Mouse (Mus musculus): ENCODE measurements at regions not wholly inside any gene's neighbourhood (a gene's known extent, or its start where the extent isn't known, plus 50 kb on each side); places are given as distances from the start of the nearest gene placed in this dataset.
"Not testable (repeated sequence)": the region's sequence is repeated elsewhere in the genome, so short reads cannot be mapped to it uniquely, and the experiment has no call there.

DNA sequence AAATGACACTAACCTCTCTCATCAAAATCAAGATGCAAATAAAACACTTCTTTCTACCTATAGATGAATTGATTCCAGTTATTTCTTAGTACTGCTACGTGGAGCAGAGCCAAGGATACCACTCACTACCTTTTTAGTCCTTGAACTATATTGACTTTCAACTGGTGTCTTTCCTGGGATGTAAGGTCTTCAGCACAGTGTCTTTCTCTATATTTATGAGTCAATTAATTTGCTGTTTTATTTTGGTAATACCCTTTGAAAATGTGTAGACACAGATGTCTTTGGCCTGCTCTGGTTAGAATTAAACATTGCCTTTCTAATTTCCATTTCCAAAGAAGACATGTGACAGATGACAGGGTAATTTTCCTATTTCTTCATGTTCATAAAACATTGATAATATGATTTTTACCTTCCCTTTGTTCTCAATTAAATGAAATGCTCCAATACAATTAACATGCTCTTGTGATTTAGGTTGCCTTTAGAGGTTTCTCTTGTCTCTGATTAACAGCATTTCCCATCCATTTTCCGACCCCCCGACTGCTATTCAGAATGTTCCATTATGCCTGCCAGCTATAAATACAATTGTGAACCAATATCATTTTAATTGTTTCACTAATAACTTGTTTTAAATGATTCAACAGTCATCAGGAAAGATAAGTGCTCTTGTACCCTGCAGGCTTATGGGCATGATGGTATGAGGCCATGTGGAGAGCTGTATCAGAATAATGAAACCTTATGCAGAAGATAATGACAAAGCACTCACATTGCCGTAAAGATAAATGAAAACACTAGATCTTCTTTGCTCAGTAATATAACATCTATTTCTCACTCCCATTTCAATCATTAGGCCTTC lies 266.2 kb upstream of the 1700008P02Rik start:
- no peak for DNase-seq (ENCODE audit: low spot score)

DNA sequence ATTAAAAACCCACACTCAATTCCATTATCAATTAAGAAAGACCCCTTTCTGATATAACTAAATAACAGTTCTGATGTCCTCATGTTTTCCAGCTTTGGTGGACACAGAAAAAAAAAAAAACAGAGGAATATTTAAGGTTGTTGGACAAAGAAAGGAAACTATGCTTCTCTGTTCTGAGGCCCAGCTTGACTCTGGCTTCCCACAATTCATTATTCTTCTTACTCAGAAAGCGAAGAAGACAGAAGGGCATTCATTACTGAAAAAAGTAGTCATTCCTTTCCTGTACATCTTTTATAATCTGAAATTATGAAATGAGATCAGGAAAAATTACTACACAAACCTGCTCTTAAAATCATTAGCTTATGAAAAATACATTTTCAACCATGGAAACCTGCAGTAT lies 263.2 kb upstream of the 1700008P02Rik start:
- no peak for DNase-seq (ENCODE audit: low spot score)

DNA sequence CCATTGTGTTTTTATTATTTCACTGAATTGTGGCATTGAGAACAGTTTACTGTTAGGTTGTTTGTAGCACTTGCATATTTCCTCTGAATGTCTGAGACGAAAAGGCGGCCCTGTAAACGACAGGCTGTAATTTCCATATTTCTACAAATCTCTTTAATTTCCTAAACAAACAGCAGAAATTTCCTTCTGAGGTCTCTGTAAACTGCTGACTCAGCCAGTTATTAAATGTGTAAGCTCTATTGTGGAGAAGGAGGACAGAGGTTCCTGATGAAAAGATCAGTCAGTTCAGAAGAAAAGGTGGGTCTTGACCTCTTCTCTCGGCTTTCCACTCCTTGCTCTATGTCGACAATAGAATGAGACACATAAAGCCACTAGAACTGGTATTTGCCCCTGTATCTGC lies 256.0 kb upstream of the 1700008P02Rik start:
- no peak for DNase-seq (ENCODE audit: low spot score)

GRCm38 (mm10) chr3:6872170-6872569 lies 251.9 kb upstream of the 1700008P02Rik start:
- DNase-seq (ENCODE audit: low spot score): no peak

DNA sequence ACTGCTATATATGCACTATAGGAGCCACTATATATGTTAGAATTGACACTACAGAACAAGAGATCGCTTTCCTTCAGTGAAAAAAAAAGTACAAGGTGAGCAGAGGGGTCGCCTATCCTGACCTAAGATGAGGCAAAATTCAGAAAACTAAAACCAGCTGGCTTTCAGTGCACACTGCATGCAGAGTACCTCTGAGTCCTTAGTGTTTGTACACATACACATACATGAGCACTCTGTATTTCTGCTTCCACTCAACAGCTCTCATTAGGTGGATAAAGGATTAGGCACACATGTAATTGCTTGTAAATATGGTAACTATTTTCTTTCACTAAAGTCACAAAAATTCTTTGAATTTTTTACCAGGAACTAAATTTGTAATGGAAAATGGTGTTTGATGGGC lies 251.5 kb upstream of the 1700008P02Rik start:
- no peak for DNase-seq (ENCODE audit: low spot score)

GRCm38 (mm10) chr3:6866148-6866483 lies 245.9 kb upstream of the 1700008P02Rik start:
- no peak for DNase-seq (ENCODE audit: low spot score)

- no peak for DNase-seq (ENCODE audit: low spot score)
These were observed 245.4 kb upstream of the 1700008P02Rik start for GRCm38 (mm10) chr3:6865462-6866147.

DNA sequence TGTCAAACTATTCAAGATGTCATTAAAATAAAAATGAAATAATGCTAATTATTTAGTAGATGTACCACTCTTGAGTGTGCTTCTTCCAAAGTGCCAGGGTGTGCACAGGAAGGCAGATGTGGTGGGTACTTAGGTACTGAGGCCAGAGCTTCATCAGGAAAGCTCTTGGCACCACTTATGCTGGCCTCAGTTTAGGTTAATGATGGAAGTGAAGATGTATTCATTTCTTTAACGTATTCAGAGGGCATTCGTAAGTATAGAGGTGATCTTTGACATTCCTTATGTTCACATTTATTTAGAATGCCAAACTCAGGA lies 239.6 kb upstream of the 1700008P02Rik start:
- no peak for DNase-seq (ENCODE audit: low spot score)

GRCm38 (mm10) chr3:6858982-6859865 lies 239.0 kb upstream of the 1700008P02Rik start:
- peak; percentile 31 for DNase-seq (ENCODE audit: low spot score)

GRCm38 (mm10) chr3:6819332-6819731 lies 199.1 kb upstream of the 1700008P02Rik start:
- DNase-seq (ENCODE audit: low spot score): peak; percentile 40

DNA sequence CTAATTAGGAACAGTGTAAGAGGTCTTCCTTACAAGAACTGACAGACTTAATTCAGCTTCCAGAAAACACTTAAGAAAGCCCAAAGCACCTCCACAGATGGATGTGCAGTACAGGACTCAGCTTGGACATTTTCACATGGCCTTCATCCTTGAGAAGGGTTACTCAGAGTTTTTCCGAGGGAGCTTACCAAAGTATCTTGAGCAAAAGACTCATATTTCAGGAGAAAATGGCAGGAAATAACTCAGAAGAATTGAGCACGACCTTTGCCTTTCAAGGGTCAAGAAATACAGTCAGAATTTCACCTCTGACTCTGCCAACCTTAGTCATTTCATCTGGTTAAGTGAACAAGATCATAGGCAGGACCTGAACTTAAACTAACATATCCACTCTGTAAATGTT lies 192.1 kb upstream of the 1700008P02Rik start:
- DNase-seq (ENCODE audit: low spot score): peak; percentile 63

DNA sequence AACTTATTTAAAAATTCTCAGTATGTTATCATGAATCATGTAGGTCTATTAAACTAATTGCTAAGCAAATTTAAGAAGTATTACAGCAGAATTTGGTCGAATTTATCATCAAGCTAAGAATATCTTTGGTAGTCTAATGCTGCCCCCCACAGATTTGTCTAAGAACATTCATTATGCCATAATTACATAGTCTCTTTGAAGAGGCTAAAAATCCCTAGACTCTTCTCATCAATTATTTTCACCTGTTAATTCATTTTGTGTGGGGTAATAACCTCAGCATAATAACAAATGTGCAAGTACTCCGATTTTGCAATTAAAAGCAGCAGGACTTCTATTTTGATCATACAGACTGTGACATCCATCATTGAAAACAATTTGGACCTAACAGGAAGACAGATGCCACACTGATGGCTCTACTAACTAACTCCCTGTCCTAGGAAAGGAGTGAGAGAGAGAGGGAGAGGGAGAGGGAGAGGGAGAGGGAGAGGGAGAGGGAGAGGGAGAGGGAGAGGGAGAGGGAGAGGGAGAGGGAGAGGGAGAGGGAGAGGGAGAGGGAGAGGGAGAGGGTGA lies 189.2 kb upstream of the 1700008P02Rik start:
- no peak for DNase-seq (ENCODE audit: low spot score)

GRCm38 (mm10) chr3:6800092-6800716 lies 180.0 kb upstream of the 1700008P02Rik start:
- not testable (repeated sequence) for DNase-seq (ENCODE audit: low spot score)

- no peak for DNase-seq (ENCODE audit: low spot score)
These were observed 148.3 kb upstream of the 1700008P02Rik start for GRCm38 (mm10) chr3:6768506-6768905.

GRCm38 (mm10) chr3:6768085-6768484 lies 147.8 kb upstream of the 1700008P02Rik start:
- DNase-seq (ENCODE audit: low spot score): not testable (repeated sequence)

DNA sequence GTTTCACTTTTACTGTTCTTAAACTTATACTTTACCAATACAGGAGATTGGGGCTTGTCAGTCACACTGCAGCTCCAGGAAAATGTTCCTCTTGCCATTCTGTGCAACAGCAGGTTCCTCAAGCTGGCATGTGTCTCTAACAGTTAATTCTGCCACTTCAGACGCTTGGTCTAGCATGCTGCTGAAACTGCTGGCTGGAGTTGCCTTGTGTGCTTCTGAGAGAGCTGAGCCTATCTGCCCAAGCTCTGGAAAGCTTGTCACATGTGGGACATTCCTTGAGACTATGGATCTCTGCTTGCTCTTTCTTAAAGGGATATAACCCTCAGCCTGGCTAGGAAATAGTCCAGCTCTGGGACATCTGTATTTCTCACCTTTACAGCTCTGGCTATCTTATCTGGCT lies 138.9 kb upstream of the 1700008P02Rik start:
- DNase-seq (ENCODE audit: low spot score): no peak

DNA sequence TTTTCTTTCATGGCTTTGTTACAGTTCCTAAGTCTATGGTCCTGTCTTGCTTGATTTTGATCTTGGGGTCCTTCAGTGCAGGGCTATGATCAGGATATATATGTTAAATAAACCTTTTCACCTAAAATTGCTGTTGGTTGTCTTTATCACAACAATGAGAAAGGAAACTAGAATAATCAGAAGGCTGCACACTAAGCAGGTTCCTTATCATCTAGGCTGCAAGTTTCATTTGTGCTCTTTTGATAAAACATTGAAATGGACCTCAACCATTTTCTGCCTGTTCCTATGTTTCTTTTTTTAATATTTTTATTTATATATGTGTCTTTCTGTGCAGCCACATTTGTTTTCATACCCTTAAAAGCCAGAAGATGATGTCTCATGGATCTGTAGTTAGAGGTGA lies 137.3 kb upstream of the 1700008P02Rik start:
- DNase-seq (ENCODE audit: low spot score): no peak

DNA sequence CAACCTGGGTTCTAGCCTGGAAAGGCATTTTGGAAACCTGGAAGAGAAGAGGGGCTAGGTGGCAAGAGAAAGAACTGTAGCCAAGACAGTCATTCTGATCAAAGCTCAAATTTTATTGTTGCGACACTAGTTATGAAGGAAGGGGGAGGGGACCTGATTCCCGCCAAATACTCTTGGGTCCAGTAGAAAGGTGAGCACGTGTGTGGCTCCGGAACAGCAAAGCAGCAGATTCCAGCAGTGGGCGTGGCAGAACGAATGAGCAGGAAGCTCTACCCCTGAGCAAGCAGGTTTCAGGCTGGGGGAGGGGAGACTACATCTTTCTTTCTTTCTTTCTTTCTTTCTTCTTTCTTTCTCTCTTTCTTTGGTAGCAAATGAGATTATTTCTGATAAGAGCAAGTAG lies 130.5 kb upstream of the 1700008P02Rik start:
- DNase-seq (ENCODE audit: low spot score): not testable (repeated sequence)

GRCm38 (mm10) chr3:6731372-6732297 lies 111.4 kb upstream of the 1700008P02Rik start:
- DNase-seq (ENCODE audit: low spot score): no peak

DNA sequence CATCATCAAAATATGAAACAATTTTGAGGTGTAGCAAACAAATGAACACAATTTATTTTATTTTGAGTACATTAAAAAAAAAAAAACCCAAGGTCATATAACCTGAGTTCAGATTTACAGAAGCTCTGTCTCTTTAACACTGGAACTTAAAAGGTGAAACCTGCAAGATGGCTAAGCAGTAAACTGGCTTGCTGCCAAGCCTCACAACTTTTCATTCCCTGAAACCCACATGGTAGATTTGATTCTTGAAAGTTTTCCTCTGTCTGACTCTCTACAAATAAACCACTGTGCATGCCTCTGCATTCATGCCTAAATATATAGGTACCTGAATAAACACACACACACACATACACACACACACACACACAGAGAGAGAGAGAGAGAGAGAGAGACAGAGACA lies 109.8 kb upstream of the 1700008P02Rik start:
- no peak for DNase-seq (ENCODE audit: low spot score)

- DNase-seq (ENCODE audit: low spot score): no peak
These were observed 63.4 kb upstream of the 1700008P02Rik start for GRCm38 (mm10) chr3:6683679-6684078.
